Mouse (Mus musculus) spleen, adult 2 months (tissue): Measurements from ENCODE around the gene Lama1.

Experiments
- CTCF ChIP-seq: fragments of 200-500 bp; IDR thresholded peaks from 2 replicates; pipeline ENCODE4 v1.5.1; 2011; ENCODE audit warnings: mild to moderate bottlenecking, inconsistent platforms; ENCODE audit not compliant: insufficient read depth, insufficient read length, insufficient replicate concordance; ENCODE audit errors: extremely low read depth
- POLR2A ChIP-seq: fragments of 200-500 bp; IDR thresholded peaks from 2 replicates; pipeline ENCODE4 v1.6.1; 2011; ENCODE audit warnings: low read depth, low read length, inconsistent platforms

GRCm38 (mm10) chr17:67864363-67864762, 167.3 kb downstream of the Lama1 start:
- TF ChIP-seq CTCF, result no peak
- TF ChIP-seq POLR2A, result no peak
